ENCODE assay signal across 14 mouse cellular contexts in genomic region chr15:79404277-79404676, GRCm38 (mm10). TPM values are rescaled to one million over a fixed set of nuclear protein-coding genes. Genes with fewer than 3 reads are reported as not detected.
DNase-seq lines count a peak whose midpoint lies in the region; ATAC-seq lines count a peak whose summit lies in the region.
"Had no signal": no experiment of that assay in that cellular context is flagged by ENCODE, and none has a peak within 500 bp of the region (broad histone marks: within the 10 kb centered on the region; RNA-seq: fewer than 3 reads in every experiment).

No protein-coding gene starts in this region.

- WGBS in forebrain, embryonic 15.5 days = 70% methylated on average over 1 of the region's 1 CpGs
- WGBS in forebrain, embryonic 12.5 days = 75% methylated on average over 1 of the region's 1 CpGs
- 60% methylated on average over 1 of the region's 1 CpGs for WGBS in kidney, embryonic 15.5 days
- WGBS in midbrain, embryonic 11.5 days = 82% methylated on average over 1 of the region's 1 CpGs
- 71% methylated on average over 1 of the region's 1 CpGs for WGBS in midbrain, embryonic 14.5 days
- WGBS in neural tube, embryonic 14.5 days = 50% methylated on average over 1 of the region's 1 CpGs

- H3K27me3 ChIP-seq in forebrain, embryonic 15.5 days = no peaks in the 10 kb centered on the region; the same call in 1 of the 2 replicates
- peaks cover 18% of the 10 kb centered on the region for H3K27me3 ChIP-seq in forebrain, embryonic 12.5 days
- H3K27me3 ChIP-seq in kidney, embryonic 15.5 days = no peaks in the 10 kb centered on the region
- peaks cover 3% of the 10 kb centered on the region; the same call in 1 of the 2 replicates for H3K27me3 ChIP-seq in midbrain, embryonic 11.5 days (ENCODE audit: control insufficient read depth, insufficient read depth, low read length)
- H3K27me3 ChIP-seq in midbrain, embryonic 14.5 days (ENCODE audit: control insufficient read depth, insufficient read depth, low read length) = 0 out of 2 replicates have a peak, but pooled peaks cover 3% of the 10 kb centered on the region
- H3K27me3 ChIP-seq in neural tube, embryonic 14.5 days (ENCODE audit: control insufficient read depth, insufficient read depth, low read length) = no peaks in the 10 kb centered on the region
- H3K27me3 ChIP-seq: heart, embryonic 12.5 days had no signal

- H3K27ac ChIP-seq in forebrain, embryonic 15.5 days (replicated peaks) = no peak overlapping the region
- H3K27ac ChIP-seq in forebrain, embryonic 12.5 days = no peak overlapping the region
- no peak overlapping the region for H3K27ac ChIP-seq in kidney, embryonic 15.5 days
- no peak overlapping the region for H3K27ac ChIP-seq in midbrain, embryonic 11.5 days (ENCODE audit: low read depth, low read length)
- H3K27ac ChIP-seq in midbrain, embryonic 14.5 days (replicated peaks; ENCODE audit: low read depth, low read length) = no peak overlapping the region
- no peak overlapping the region for H3K27ac ChIP-seq in neural tube, embryonic 14.5 days (ENCODE audit: low read depth, low read length)
- H3K27ac ChIP-seq: kidney, postnatal 0 days had no signal

- peak overlapping the region; percentile 95; the same call in 1 of the 2 replicates for H3K4me3 ChIP-seq in forebrain, embryonic 15.5 days
- no peak overlapping the region for H3K4me3 ChIP-seq in forebrain, embryonic 12.5 days (replicated peaks)
- H3K4me3 ChIP-seq in kidney, embryonic 15.5 days (replicated peaks) = 0 out of 2 replicates have a peak overlapping the region, but pooled peaks have one; percentile 92
- no peak overlapping the region for H3K4me3 ChIP-seq in midbrain, embryonic 11.5 days (ENCODE audit: low read depth, low read length)
- no peak overlapping the region for H3K4me3 ChIP-seq in midbrain, embryonic 14.5 days (replicated peaks; ENCODE audit: low read depth, low read length)
- no peak overlapping the region for H3K4me3 ChIP-seq in neural tube, embryonic 14.5 days (ENCODE audit: low read depth, low read length)

- peaks cover 32% of the 10 kb centered on the region for H3K4me1 ChIP-seq in forebrain, embryonic 15.5 days
- H3K4me1 ChIP-seq in forebrain, embryonic 12.5 days = peaks cover 37% of the 10 kb centered on the region
- H3K4me1 ChIP-seq in kidney, embryonic 15.5 days = peaks cover 41% of the 10 kb centered on the region
- H3K4me1 ChIP-seq in midbrain, embryonic 11.5 days (ENCODE audit: control insufficient read depth, insufficient read depth, low read length) = peaks cover 18% of the 10 kb centered on the region
- peaks cover 25% of the 10 kb centered on the region for H3K4me1 ChIP-seq in midbrain, embryonic 14.5 days (ENCODE audit: control insufficient read depth, insufficient read depth, low read length)
- H3K4me1 ChIP-seq in neural tube, embryonic 14.5 days (ENCODE audit: control insufficient read depth, insufficient read depth, low read length) = peaks cover 35% of the 10 kb centered on the region

- H3K36me3 ChIP-seq in forebrain, embryonic 15.5 days = no peaks in the 10 kb centered on the region
- no peaks in the 10 kb centered on the region for H3K36me3 ChIP-seq in forebrain, embryonic 12.5 days (replicated peaks)
- no peaks in the 10 kb centered on the region for H3K36me3 ChIP-seq in kidney, embryonic 15.5 days
- H3K36me3 ChIP-seq in midbrain, embryonic 11.5 days (ENCODE audit: control insufficient read depth, insufficient read depth, low read length) = no peaks in the 10 kb centered on the region
- no peaks in the 10 kb centered on the region for H3K36me3 ChIP-seq in midbrain, embryonic 14.5 days (ENCODE audit: control insufficient read depth, insufficient read depth, low read length)
- no peaks in the 10 kb centered on the region for H3K36me3 ChIP-seq in neural tube, embryonic 14.5 days (ENCODE audit: control insufficient read depth, insufficient read depth, low read length)
- H3K36me3 ChIP-seq: heart, embryonic 12.5 days had no signal

- ATAC-seq in forebrain, embryonic 15.5 days (replicated peaks) = no peak
- ATAC-seq in forebrain, embryonic 12.5 days (ENCODE audit: low FRiP score) = no peak
- ATAC-seq in kidney, embryonic 15.5 days (replicated peaks; ENCODE audit: low FRiP score) = no peak
- no peak for ATAC-seq in midbrain, embryonic 11.5 days (ENCODE audit: low FRiP score)
- no peak for ATAC-seq in midbrain, embryonic 14.5 days (ENCODE audit: low FRiP score, low TSS enrichment)
- no peak for ATAC-seq in neural tube, embryonic 14.5 days (ENCODE audit: low read depth)

- no peak for DNase-seq in kidney, adult 9 months
- DNase-seq in midbrain, embryonic 11.5 days (ENCODE audit: low spot score, missing footprints) = no peak
- no peak for DNase-seq in midbrain, embryonic 14.5 days
- no peak for DNase-seq in urinary bladder, postnatal 4 days (ENCODE audit: low spot score in 2 of 2)
- DNase-seq: cerebellum, adult 9-10 months; embryo, embryonic 11 days; gastrocnemius, postnatal 25 days; right cerebral cortex, postnatal 14 days had no signal

- no peak overlapping the region for H3K9ac ChIP-seq in forebrain, embryonic 15.5 days (replicated peaks)
- H3K9ac ChIP-seq in forebrain, embryonic 12.5 days = no peak overlapping the region
- no peak overlapping the region for H3K9ac ChIP-seq in kidney, embryonic 15.5 days
- H3K9ac ChIP-seq in midbrain, embryonic 11.5 days (ENCODE audit: low read length) = peak overlapping the region; percentile 5; the same call in 1 of the 2 replicates
- H3K9ac ChIP-seq in midbrain, embryonic 14.5 days (replicated peaks; ENCODE audit: low read length) = no peak overlapping the region
- no peak overlapping the region for H3K9ac ChIP-seq in neural tube, embryonic 14.5 days (replicated peaks; ENCODE audit: low read depth, low read length)

- H3K9me3 ChIP-seq in forebrain, embryonic 15.5 days = no peaks in the 10 kb centered on the region
- H3K9me3 ChIP-seq in forebrain, embryonic 12.5 days = no peaks in the 10 kb centered on the region
- no peaks in the 10 kb centered on the region for H3K9me3 ChIP-seq in kidney, embryonic 15.5 days (replicated peaks)
- H3K9me3 ChIP-seq in midbrain, embryonic 11.5 days (ENCODE audit: control insufficient read depth, low read length) = no peaks in the 10 kb centered on the region
- H3K9me3 ChIP-seq in midbrain, embryonic 14.5 days (ENCODE audit: control insufficient read depth, low read length) = no peaks in the 10 kb centered on the region
- no peaks in the 10 kb centered on the region for H3K9me3 ChIP-seq in neural tube, embryonic 14.5 days (ENCODE audit: control insufficient read depth, low read length)
- H3K9me3 ChIP-seq: heart, embryonic 12.5 days had no signal

- no peak overlapping the region for H3K4me2 ChIP-seq in forebrain, embryonic 15.5 days (replicated peaks)
- no peak overlapping the region for H3K4me2 ChIP-seq in forebrain, embryonic 12.5 days
- peak overlapping the region; percentile 90; the same call in 1 of the 2 replicates for H3K4me2 ChIP-seq in kidney, embryonic 15.5 days
- H3K4me2 ChIP-seq in midbrain, embryonic 11.5 days = no peak overlapping the region
- no peak overlapping the region for H3K4me2 ChIP-seq in midbrain, embryonic 14.5 days (ENCODE audit: low read length)
- H3K4me2 ChIP-seq in neural tube, embryonic 14.5 days (ENCODE audit: low read depth, low read length) = peak overlapping the region; percentile 86; the same call in 1 of the 2 replicates

RNA-seq across cellular contexts. Expression of gene Tmem184b, which starts 0.9 kb away (rescaled TPM):
- 37.5 and 40.8 TPM in 2 replicates for polyA plus RNA-seq in forebrain, embryonic 15.5 days (2015; fragmentation: Nextera tagmentation; extraction: Ambion mirVana)
- polyA plus RNA-seq in forebrain, embryonic 12.5 days (2016; fragmentation: Nextera tagmentation; extraction: Ambion mirVana) = 41.3 and 43.6 TPM in 2 replicates
- 67.7 and 75.5 TPM in 2 replicates for polyA plus RNA-seq in kidney, embryonic 15.5 days (2015; fragmentation: Nextera tagmentation; extraction: Ambion mirVana)
- polyA plus RNA-seq in midbrain, embryonic 11.5 days (2014; fragmentation: Nextera tagmentation; extraction: Ambion mirVana) = 25.5 and 33.8 TPM in 2 replicates
- polyA plus RNA-seq in midbrain, embryonic 14.5 days (2014; fragmentation: Nextera tagmentation; extraction: Ambion mirVana) = 32.2 and 36.6 TPM in 2 replicates
- polyA plus RNA-seq in neural tube, embryonic 14.5 days (2014; fragmentation: Nextera tagmentation; extraction: Ambion mirVana) = 31.2 and 37.8 TPM in 2 replicates

RNA-seq across cellular contexts. Expression of gene Csnk1e, which starts 51.1 kb away (rescaled TPM):
- 316 and 323 TPM in 2 replicates for polyA plus RNA-seq in forebrain, embryonic 15.5 days (2015; fragmentation: Nextera tagmentation; extraction: Ambion mirVana)
- polyA plus RNA-seq in forebrain, embryonic 12.5 days (2016; fragmentation: Nextera tagmentation; extraction: Ambion mirVana) = 245 and 267 TPM in 2 replicates
- 87.0 and 90.6 TPM in 2 replicates for polyA plus RNA-seq in kidney, embryonic 15.5 days (2015; fragmentation: Nextera tagmentation; extraction: Ambion mirVana)
- polyA plus RNA-seq in midbrain, embryonic 11.5 days (2014; fragmentation: Nextera tagmentation; extraction: Ambion mirVana) = 175 and 182 TPM in 2 replicates
- 225 and 226 TPM in 2 replicates for polyA plus RNA-seq in midbrain, embryonic 14.5 days (2014; fragmentation: Nextera tagmentation; extraction: Ambion mirVana)
- 202 and 236 TPM in 2 replicates for polyA plus RNA-seq in neural tube, embryonic 14.5 days (2014; fragmentation: Nextera tagmentation; extraction: Ambion mirVana)

RNA-seq across cellular contexts. Expression of gene Maff, which starts 57.9 kb away (rescaled TPM):
- polyA plus RNA-seq in forebrain, embryonic 15.5 days (2015; fragmentation: Nextera tagmentation; extraction: Ambion mirVana) = 0.79 and 0.97 TPM in 2 replicates
- 1.2 and 2.0 TPM in 2 replicates for polyA plus RNA-seq in forebrain, embryonic 12.5 days (2016; fragmentation: Nextera tagmentation; extraction: Ambion mirVana)
- polyA plus RNA-seq in kidney, embryonic 15.5 days (2015; fragmentation: Nextera tagmentation; extraction: Ambion mirVana) = 3.8 and 4.4 TPM in 2 replicates
- polyA plus RNA-seq in midbrain, embryonic 11.5 days (2014; fragmentation: Nextera tagmentation; extraction: Ambion mirVana) = 1.0 and 2.3 TPM in 2 replicates
- polyA plus RNA-seq in midbrain, embryonic 14.5 days (2014; fragmentation: Nextera tagmentation; extraction: Ambion mirVana) = 1.0 and 1.2 TPM in 2 replicates
- polyA plus RNA-seq in neural tube, embryonic 14.5 days (2014; fragmentation: Nextera tagmentation; extraction: Ambion mirVana) = 0.64 and 1.0 TPM in 2 replicates

Comparison
In these comparisons a context has a peak if more than half of its experiments do, and no peak if none do; other contexts are left out.
1. H3K4me3 ChIP-seq: peak in forebrain, embryonic 15.5 days (single experiment) and kidney, embryonic 15.5 days (single experiment); none in forebrain, embryonic 12.5 days (single experiment), midbrain, embryonic 11.5 days (single experiment), midbrain, embryonic 14.5 days (single experiment) and neural tube, embryonic 14.5 days (single experiment).
2. H3K4me2 ChIP-seq: peak in kidney, embryonic 15.5 days (single experiment) and neural tube, embryonic 14.5 days (single experiment); none in forebrain, embryonic 15.5 days (single experiment), forebrain, embryonic 12.5 days (single experiment), midbrain, embryonic 11.5 days (single experiment) and midbrain, embryonic 14.5 days (single experiment).